In genomic region chr3:123596871-123597270, GRCm38 (mm10) we compare ENCODE assay signal across 16 mouse cellular contexts.
DNase-seq lines count a peak whose midpoint lies in the region; ATAC-seq lines count a peak whose summit lies in the region.
"Had no signal": no experiment of that assay in that cellular context is flagged by ENCODE, and none has a peak within 500 bp of the region (broad histone marks: within the 10 kb centered on the region; RNA-seq: fewer than 3 reads in every experiment).

No protein-coding gene starts in this region.

- DNase-seq in cerebellum, postnatal 4 days (ENCODE audit: low spot score in 2 of 2) = no peak
- peak; percentile 33 for DNase-seq in 3T3-L1 (ENCODE audit: low read depth, low spot score)
- DNase-seq in cerebellum, adult 11-12 months = peak; percentile 75
- peak; percentile 64 to 72 for DNase-seq in cerebellum, postnatal 14 days
- no peak for DNase-seq in layer of hippocampus, adult 11-12 months (ENCODE audit: low spot score)
- DNase-seq in heart, adult 8-10 months (ENCODE audit: low spot score) = no peak
- no peak for DNase-seq in gastrocnemius, adult 8-10 months (ENCODE audit: low spot score in 2 of 2)
- DNase-seq: adrenal gland, postnatal 36 days; embryo, embryonic 11 days; heart, postnatal 10 days; kidney, adult 9 months; kidney, postnatal 4 days; layer of hippocampus, postnatal 36 days; thymus, postnatal 25 days had no signal

- peak; percentile 97 for ATAC-seq in cerebellum, adult (ENCODE audit: insufficient number of reproducible peaks, low FRiP score, low TSS enrichment)
- ATAC-seq: CD4-positive, CD25-positive, alpha-beta regulatory T cell, adult 4 months had no signal

Comparison
In these comparisons a context has a peak if more than half of its experiments do, and no peak if none do; other contexts are left out.
1. DNase-seq: peak in 3T3-L1 (single experiment), cerebellum, adult 11-12 months (single experiment) and cerebellum, postnatal 14 days (2 of 2); none in cerebellum, postnatal 4 days (0 of 2), layer of hippocampus, adult 11-12 months (single experiment), heart, adult 8-10 months (single experiment) and gastrocnemius, adult 8-10 months (0 of 2).